In the genomic region with DNA sequence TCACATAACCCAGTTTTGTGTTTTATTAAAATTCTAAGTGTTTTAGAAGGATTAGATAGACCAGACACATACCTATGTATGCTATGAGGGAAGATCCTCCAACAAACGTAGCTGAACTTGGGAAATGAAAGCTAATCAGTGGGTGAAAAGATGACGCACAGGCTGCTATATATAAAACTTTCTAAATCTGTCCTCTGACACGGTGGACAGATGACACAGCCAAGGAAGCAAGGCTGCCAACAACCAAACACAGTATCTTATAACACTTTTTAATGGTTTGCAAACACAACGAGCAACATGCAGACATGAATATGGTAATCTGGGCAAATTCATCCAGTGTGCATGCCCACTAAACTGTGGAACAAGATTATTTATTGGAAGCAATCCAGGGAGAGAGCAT, we compare ENCODE assay signal across 18 mouse cellular contexts. TPM values are rescaled to one million over a fixed set of nuclear protein-coding genes. Genes with fewer than 3 reads are reported as not detected.
DNase-seq lines count a peak whose midpoint lies in the region; ATAC-seq and TF ChIP-seq lines count a peak whose summit lies in the region.
"Had no signal": no experiment of that assay in that cellular context is flagged by ENCODE, and none has a peak within 500 bp of the region (broad histone marks: within the 10 kb centered on the region; RNA-seq: fewer than 3 reads in every experiment).

Yipf7 (minus strand) TSS at position 160 of the 400 bp plus-strand sequence.

- 0 out of 2 replicates have a peak, but pooled peaks have one; percentile 68 for TF ChIP-seq EP300 in heart, postnatal 0 days (IDR thresholded peaks at IDR 0.05; ENCODE audit: low read depth)

- peak within 1 kb of the TSS; percentile 92 for H3K27ac ChIP-seq in heart, postnatal 0 days (ENCODE audit: low read depth)
- no peak within 1 kb of the TSS for H3K27ac ChIP-seq in kidney, adult 2 months (ENCODE audit: insufficient read depth, low read depth, low read length)
- H3K27ac ChIP-seq: hindbrain, embryonic 14.5 days; kidney, embryonic 15.5 days had no signal

- no peaks in the 10 kb centered on the region for H3K27me3 ChIP-seq in heart, postnatal 0 days (ENCODE audit: control insufficient read depth, insufficient read depth, low read length)
- no peaks in the 10 kb centered on the region for H3K27me3 ChIP-seq in kidney, adult 2 months (replicated peaks; ENCODE audit: control insufficient read depth, insufficient read depth, low read length)
- H3K27me3 ChIP-seq: kidney, embryonic 15.5 days had no signal

- DNase-seq in frontal cortex, postnatal 10 days (ENCODE audit: low spot score in 2 of 2), result no peak
- DNase-seq in cerebellum, adult 18-20 months, result peak; percentile 57 to 59
- peak; percentile 14 for DNase-seq in gastrocnemius, postnatal 10 days
- DNase-seq in heart, postnatal 0 days (ENCODE audit: low spot score), result peak; percentile 84
- no peak for DNase-seq in kidney, adult 2 months
- no peak for DNase-seq in kidney, postnatal 10 days
- DNase-seq in thymus, postnatal 25 days, result no peak
- DNase-seq: adrenal gland, postnatal 25 days; layer of hippocampus, postnatal 36 days; lung, postnatal 14 days; thymus, postnatal 14 days had no signal

- peak within 1 kb of the TSS; percentile 41 for H3K4me3 ChIP-seq in heart, postnatal 0 days (ENCODE audit: low read depth, low read length)
- H3K4me3 ChIP-seq in kidney, adult 2 months (ENCODE audit: insufficient read depth, low read depth, low read length), result no peak within 1 kb of the TSS
- H3K4me3 ChIP-seq: erythroblast, embryonic 14.5 days; kidney, embryonic 15.5 days had no signal

- peaks cover 7% of the 10 kb centered on the region; the same call in 1 of the 2 replicates for H3K4me1 ChIP-seq in heart, postnatal 0 days (ENCODE audit: control insufficient read depth, insufficient read depth)
- H3K4me1 ChIP-seq in kidney, adult 2 months (ENCODE audit: control insufficient read depth, insufficient read depth, low read length), result no peaks in the 10 kb centered on the region
- H3K4me1 ChIP-seq: kidney, embryonic 15.5 days had no signal

- ATAC-seq in frontal cortex, adult (ENCODE audit: low TSS enrichment), result peak; percentile 97
- ATAC-seq in heart, postnatal 0 days (ENCODE audit: insufficient read depth, low read depth), result peak; percentile 92
- ATAC-seq: Patski had no signal

- no peak for TF ChIP-seq POLR2A in kidney, adult 2 months (IDR thresholded peaks at IDR 0.05; ENCODE audit: low read depth, low read length)

- H3K9ac ChIP-seq in heart, postnatal 0 days (replicated peaks; ENCODE audit: low read depth, low read length), result peak within 1 kb of the TSS; percentile 46; the same call in 1 of the 2 replicates
- H3K9ac ChIP-seq: hindbrain, embryonic 14.5 days; kidney, embryonic 15.5 days had no signal

- no peak for TF ChIP-seq CTCF in heart, postnatal 0 days (IDR thresholded peaks at IDR 0.05; ENCODE audit: low read depth)
- no peak for TF ChIP-seq CTCF in kidney, adult 2 months (conservative IDR thresholded peaks at IDR 0.05; ENCODE audit: insufficient read depth, insufficient read length, low read depth, low read length)

- H3K4me2 ChIP-seq in heart, postnatal 0 days (ENCODE audit: low read depth, low read length), result peak within 1 kb of the TSS; percentile 55
- H3K4me2 ChIP-seq: hindbrain, embryonic 14.5 days; kidney, embryonic 15.5 days had no signal

- WGBS in heart, postnatal 0 days, result 17% methylated on average over 4 of the region's 4 CpGs
- 53% methylated on average over 4 of the region's 4 CpGs for WGBS in kidney, adult 2 months

- H3K36me3 ChIP-seq in heart, postnatal 0 days (replicated peaks; ENCODE audit: control insufficient read depth, insufficient read depth, low read length), result no peaks in the 10 kb centered on the region
- no peaks in the 10 kb centered on the region for H3K36me3 ChIP-seq in kidney, adult 2 months (ENCODE audit: control insufficient read depth, insufficient read depth, low read length)
- H3K36me3 ChIP-seq: kidney, embryonic 15.5 days had no signal

- no peaks in the 10 kb centered on the region for H3K9me3 ChIP-seq in heart, postnatal 0 days (replicated peaks; ENCODE audit: control insufficient read depth, low read length)
- H3K9me3 ChIP-seq: kidney, embryonic 15.5 days had no signal

RNA-seq across cellular contexts. Expression of gene Yipf7, which starts in this region (rescaled TPM):
- total RNA-seq in gastrocnemius, postnatal 10 days (2021), result 10 to 100 TPM; 72.4 to 80.7 TPM
- 55.3 and 103 TPM in 2 replicates for total RNA-seq in heart, postnatal 0 days (2014; rRNA removed; ENCODE audit: low replicate concordance)
- 107 and 118 TPM in 2 replicates for polyA plus RNA-seq in heart, postnatal 0 days (2015; fragmentation: Nextera tagmentation; extraction: Ambion mirVana)
- polyA plus RNA-seq in kidney, adult 2 months (2012; rRNA removed), result 2.1 TPM in 1 of 2 replicates, not detected in the other
- total RNA-seq: adrenal gland, postnatal 25 days; layer of hippocampus, postnatal 36 days; liver, adult 2 months; midbrain, postnatal 0 days had no signal
- polyA plus RNA-seq: erythroblast, embryonic 14.5 days; hindbrain, embryonic 14.5 days; kidney, embryonic 15.5 days; liver, adult 2 months; Patski had no signal

Comparison
In these comparisons a context has a peak if more than half of its experiments do, and no peak if none do; other contexts are left out.
1. RNA of gene Yipf7 (polyA plus RNA-seq): 107 to 118 TPM in heart, postnatal 0 days; 2.1 TPM in kidney, adult 2 months; every median in the first group is over 10 times any median in the second.
2. DNase-seq: peak in cerebellum, adult 18-20 months (2 of 2), gastrocnemius, postnatal 10 days (single experiment) and heart, postnatal 0 days (single experiment); none in frontal cortex, postnatal 10 days (0 of 2), kidney, adult 2 months (single experiment), kidney, postnatal 10 days (single experiment) and thymus, postnatal 25 days (single experiment).